Mouse (Mus musculus) intestine, embryonic 15.5 days (tissue): ENCODE data around the gene Pip5kl1. TPM values are rescaled to one million over a fixed set of nuclear protein-coding genes. Genes with fewer than 3 reads are reported as not detected.

Source experiments
- ATAC-seq: fragments of 200-750 bp; cut with Nextera tagmentation; 2 replicates; pipeline ENCODE4 v1.8.0; 2017; ENCODE audit warnings: moderate TSS enrichment, moderate library complexity
- H3K27ac ChIP-seq: fragments of 300-500 bp; sonication (generic); 2 replicates; pipeline ENCODE4 v1.5.1; 2015; ENCODE audit warnings: mild to moderate bottlenecking, inconsistent platforms
- H3K27me3 ChIP-seq: fragments of 300-500 bp; sonication (generic); replicated peaks from 2 replicates; pipeline ENCODE4 v1.6.1; 2015; ENCODE audit warnings: inconsistent platforms
- H3K36me3 ChIP-seq: fragments of 300-500 bp; sonication (generic); 2 replicates; pipeline ENCODE4 v1.6.1; 2015; ENCODE audit warnings: inconsistent platforms
- H3K4me1 ChIP-seq: fragments of 300-500 bp; sonication (generic); replicated peaks from 2 replicates; pipeline ENCODE4 v1.6.1; 2015; ENCODE audit warnings: inconsistent platforms
- H3K4me2 ChIP-seq: fragments of 300-500 bp; sonication (generic); replicated peaks from 2 replicates; pipeline ENCODE4 v1.6.1; 2015; ENCODE audit warnings: mild to moderate bottlenecking, inconsistent platforms
- H3K4me3 ChIP-seq: fragments of 300-500 bp; sonication (generic); replicated peaks from 2 replicates; pipeline ENCODE4 v1.5.1; 2015; ENCODE audit warnings: inconsistent platforms
- H3K9ac ChIP-seq: fragments of 300-500 bp; sonication (generic); 2 replicates; pipeline ENCODE4 v1.6.1; 2015; ENCODE audit warnings: inconsistent platforms
- H3K9me3 ChIP-seq: fragments of 300-500 bp; sonication (generic); 2 replicates; pipeline ENCODE4 v1.6.1; 2016; ENCODE audit warnings: inconsistent platforms
- WGBS: fragments of 180-500 bp; shearing (Covaris S2); methylation state at CpG from one replicate; pipeline ENCODE4 v1.1.7; 2015; 5-methylcytosine and 5-hydroxymethylcytosine counted together
- polyA plus RNA-seq: library from polyadenylated mRNA; unstranded; fragments of >200 nt; fragmentation: Nextera tagmentation; extraction: Ambion mirVana; gene quantifications from 2 replicates; pipeline ENCODE4 v1.2.1, GENCODE M21; 2015

Gene Pip5kl1
- polyA plus RNA-seq, 1 experiment from 2014 or later = 0.69 TPM

- H3K27ac ChIP-seq = peak overlapping the region; percentile 69
- peak overlapping the region; percentile 92 for H3K4me3 ChIP-seq
- H3K27me3 ChIP-seq = no peaks in the 10 kb centered on the region
- H3K9me3 ChIP-seq = no peaks in the 10 kb centered on the region
- H3K9ac ChIP-seq = peak overlapping the region; percentile 99
- WGBS = 14% methylated on average over 9 of the region's 9 CpGs
- no peak for ATAC-seq
- no peaks in the 10 kb centered on the region for H3K36me3 ChIP-seq
- peaks cover 42% of the 10 kb centered on the region for H3K4me1 ChIP-seq
- H3K4me2 ChIP-seq = peak overlapping the region; percentile 83
These were observed 37.2 kb upstream of the Pip5kl1 start for GRCm38 (mm10) chr2:32537360-32537905.

GRCm38 (mm10) chr2:32537941-32538340 is 36.7 kb upstream of the Pip5kl1 start:
- WGBS = 73% methylated on average over 5 of the region's 5 CpGs
- Histone ChIP-seq H3K4me2 (peak overlapping the region; percentile 83), H3K4me1 (peaks cover 47% of the 10 kb centered on the region), H3K27ac (peak overlapping the region; percentile 69), H3K9me3 (no peaks in the 10 kb centered on the region), H3K27me3 (no peaks in the 10 kb centered on the region), H3K36me3 (no peaks in the 10 kb centered on the region), H3K4me3 (peak overlapping the region; percentile 92; the same call in 1 of the 2 replicates), H3K9ac (peak overlapping the region; percentile 8; the same call in 1 of the 2 replicates)
- ATAC-seq = no peak

- H3K9me3 ChIP-seq = no peaks in the 10 kb centered on the region
- WGBS = 48% methylated on average over 4 of the region's 4 CpGs
- ATAC-seq = no peak
- H3K4me2 ChIP-seq = peak overlapping the region; percentile 83
- H3K9ac ChIP-seq = no peak overlapping the region
- no peaks in the 10 kb centered on the region for H3K36me3 ChIP-seq
- H3K4me1 ChIP-seq = peaks cover 49% of the 10 kb centered on the region
- peak overlapping the region; percentile 69; the same call in 1 of the 2 replicates for H3K27ac ChIP-seq
- H3K4me3 ChIP-seq = 0 out of 2 replicates have a peak overlapping the region, but pooled peaks have one; percentile 92
- no peaks in the 10 kb centered on the region for H3K27me3 ChIP-seq
These were observed 36.1 kb upstream of the Pip5kl1 start for GRCm38 (mm10) chr2:32538461-32538860.

- Histone ChIP-seq H3K4me2 (peak overlapping the region; percentile 83), H3K27me3 (no peaks in the 10 kb centered on the region), H3K36me3 (no peaks in the 10 kb centered on the region), H3K9ac (no peak overlapping the region), H3K9me3 (no peaks in the 10 kb centered on the region), H3K4me1 (peaks cover 44% of the 10 kb centered on the region), H3K27ac (peak overlapping the region; percentile 6; the same call in 1 of the 2 replicates), H3K4me3 (no peak overlapping the region)
- WGBS = 74% methylated on average over 14 of the region's 14 CpGs
- no peak for ATAC-seq
These were observed 35.1 kb upstream of the Pip5kl1 start for GRCm38 (mm10) chr2:32539452-32539981.

- Histone ChIP-seq H3K9ac (no peak overlapping the region), H3K36me3 (no peaks in the 10 kb centered on the region), H3K9me3 (no peaks in the 10 kb centered on the region), H3K4me2 (no peak overlapping the region), H3K27ac (no peak overlapping the region), H3K4me1 (peaks cover 50% of the 10 kb centered on the region), H3K27me3 (no peaks in the 10 kb centered on the region), H3K4me3 (no peak overlapping the region)
- 92% methylated on average over 2 of the region's 2 CpGs for WGBS
- no peak for ATAC-seq
These were observed 33.2 kb upstream of the Pip5kl1 start for GRCm38 (mm10) chr2:32541333-32541908.

GRCm38 (mm10) chr2:32541986-32542573 is 32.5 kb upstream of the Pip5kl1 start:
- Histone ChIP-seq H3K27ac (no peak overlapping the region), H3K4me2 (no peak overlapping the region), H3K4me3 (no peak overlapping the region), H3K36me3 (no peaks in the 10 kb centered on the region), H3K9me3 (no peaks in the 10 kb centered on the region), H3K4me1 (peaks cover 50% of the 10 kb centered on the region), H3K9ac (no peak overlapping the region), H3K27me3 (no peaks in the 10 kb centered on the region)
- no peak for ATAC-seq
- 73% methylated on average over 4 of the region's 4 CpGs for WGBS

GRCm38 (mm10) chr2:32543031-32543449 is 31.6 kb upstream of the Pip5kl1 start:
- Histone ChIP-seq H3K4me1 (peaks cover 43% of the 10 kb centered on the region), H3K36me3 (no peaks in the 10 kb centered on the region), H3K9me3 (no peaks in the 10 kb centered on the region), H3K4me3 (no peak overlapping the region), H3K9ac (no peak overlapping the region), H3K27me3 (no peaks in the 10 kb centered on the region), H3K27ac (no peak overlapping the region), H3K4me2 (no peak overlapping the region)
- 54% methylated on average over 3 of the region's 3 CpGs for WGBS
- ATAC-seq = 0 out of 2 replicates have a peak, but pooled peaks have one; percentile 7

GRCm38 (mm10) chr2:32546951-32547350 is 27.6 kb upstream of the Pip5kl1 start:
- Histone ChIP-seq H3K27me3 (no peaks in the 10 kb centered on the region), H3K4me1 (peaks cover 48% of the 10 kb centered on the region), H3K9me3 (no peaks in the 10 kb centered on the region), H3K4me2 (no peak overlapping the region), H3K36me3 (no peaks in the 10 kb centered on the region), H3K4me3 (no peak overlapping the region), H3K27ac (no peak overlapping the region), H3K9ac (no peak overlapping the region)
- WGBS = 73% methylated on average over 1 of the region's 1 CpGs
- ATAC-seq = no peak

- no peak overlapping the region for H3K4me2 ChIP-seq
- H3K4me3 ChIP-seq = no peak overlapping the region
- 59% methylated on average over 5 of the region's 5 CpGs for WGBS
- H3K27me3 ChIP-seq = no peaks in the 10 kb centered on the region
- H3K27ac ChIP-seq = no peak overlapping the region; the same call in 1 of the 2 replicates
- H3K36me3 ChIP-seq = no peaks in the 10 kb centered on the region
- ATAC-seq = 0 out of 2 replicates have a peak, but pooled peaks have one; percentile 21
- no peaks in the 10 kb centered on the region for H3K9me3 ChIP-seq
- peaks cover 48% of the 10 kb centered on the region for H3K4me1 ChIP-seq
- H3K9ac ChIP-seq = no peak overlapping the region
These were observed 27.2 kb upstream of the Pip5kl1 start for GRCm38 (mm10) chr2:32547380-32547779.

- ATAC-seq = no peak
- Histone ChIP-seq H3K36me3 (no peaks in the 10 kb centered on the region), H3K9me3 (no peaks in the 10 kb centered on the region), H3K4me3 (no peak overlapping the region), H3K9ac (no peak overlapping the region), H3K27ac (no peak overlapping the region), H3K4me2 (no peak overlapping the region), H3K4me1 (peaks cover 41% of the 10 kb centered on the region), H3K27me3 (no peaks in the 10 kb centered on the region)
- 84% methylated on average over 7 of the region's 7 CpGs for WGBS
These were observed 26.4 kb upstream of the Pip5kl1 start for GRCm38 (mm10) chr2:32547964-32548739.

GRCm38 (mm10) chr2:32549171-32549570 is 25.4 kb upstream of the Pip5kl1 start:
- Histone ChIP-seq H3K36me3 (no peaks in the 10 kb centered on the region), H3K27ac (peak overlapping the region; percentile 27; the same call in 1 of the 2 replicates), H3K4me2 (no peak overlapping the region), H3K27me3 (no peaks in the 10 kb centered on the region), H3K4me3 (no peak overlapping the region), H3K9me3 (no peaks in the 10 kb centered on the region), H3K9ac (no peak overlapping the region), H3K4me1 (peaks cover 37% of the 10 kb centered on the region)
- WGBS = 70% methylated on average over 9 of the region's 9 CpGs
- ATAC-seq = no peak

GRCm38 (mm10) chr2:32549764-32550163 is 24.8 kb upstream of the Pip5kl1 start:
- Histone ChIP-seq H3K27me3 (no peaks in the 10 kb centered on the region), H3K9me3 (no peaks in the 10 kb centered on the region), H3K4me3 (no peak overlapping the region), H3K36me3 (no peaks in the 10 kb centered on the region), H3K9ac (no peak overlapping the region), H3K4me2 (no peak overlapping the region), H3K4me1 (peaks cover 37% of the 10 kb centered on the region), H3K27ac (peak overlapping the region; percentile 8)
- ATAC-seq = no peak
- WGBS = 34% methylated on average over 6 of the region's 6 CpGs
